11 mouse cellular contexts compared by ENCODE assay signal in the genomic region with DNA sequence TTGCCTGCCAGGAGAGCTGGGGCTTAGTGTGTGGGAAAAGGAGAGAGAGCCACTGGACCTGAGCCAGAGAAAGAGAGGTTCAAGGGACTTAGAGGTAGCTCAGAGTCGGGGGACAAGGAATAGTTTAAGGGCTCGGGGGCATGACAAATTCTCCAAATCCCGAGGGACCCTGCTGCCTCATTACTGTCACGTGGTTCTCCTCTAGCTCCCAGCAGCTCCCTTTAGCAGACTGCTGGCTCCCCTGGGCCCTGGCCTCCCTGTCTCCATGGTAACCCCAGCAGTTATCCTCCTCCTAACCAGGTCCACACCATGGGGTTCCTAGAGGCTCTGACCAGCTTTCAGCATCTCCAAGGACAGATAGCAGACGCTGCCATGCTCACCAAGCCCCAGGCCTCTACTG. TPM values are rescaled to one million over a fixed set of nuclear protein-coding genes. Genes with fewer than 3 reads are reported as not detected.
A peak's percentile ranks its signal among the peaks of the same experiment; 100 is the strongest.
DNase-seq lines count a peak whose midpoint lies in the region; ATAC-seq lines count a peak whose summit lies in the region.
"Had no signal": no experiment of that assay in that cellular context is flagged by ENCODE, and none has a peak within 500 bp of the region (broad histone marks: within the 10 kb centered on the region; RNA-seq: fewer than 3 reads in every experiment).

No protein-coding gene starts in this region.

- H3K27me3 ChIP-seq in forebrain, embryonic 15.5 days, result 0 out of 2 replicates have a peak, but pooled peaks cover 6% of the 10 kb centered on the region
- H3K27me3 ChIP-seq in midbrain, embryonic 13.5 days, result peaks cover 27% of the 10 kb centered on the region

- H3K4me3 ChIP-seq in forebrain, embryonic 15.5 days, result peak overlapping the region; percentile 86
- peak overlapping the region; percentile 89 for H3K4me3 ChIP-seq in midbrain, embryonic 13.5 days (replicated peaks)
- H3K4me3 ChIP-seq: limb, embryonic 12.5 days had no signal

- H3K9ac ChIP-seq in forebrain, embryonic 15.5 days (replicated peaks), result peak overlapping the region; percentile 94
- peak overlapping the region; percentile 95 for H3K9ac ChIP-seq in midbrain, embryonic 13.5 days (replicated peaks)
- H3K9ac ChIP-seq: limb, embryonic 12.5 days had no signal

- no peaks in the 10 kb centered on the region for H3K9me3 ChIP-seq in forebrain, embryonic 15.5 days
- H3K9me3 ChIP-seq in midbrain, embryonic 13.5 days, result no peaks in the 10 kb centered on the region
- H3K9me3 ChIP-seq: limb, embryonic 12.5 days had no signal

- H3K27ac ChIP-seq in forebrain, embryonic 15.5 days (replicated peaks), result peak overlapping the region; percentile 95
- peak overlapping the region; percentile 97 for H3K27ac ChIP-seq in midbrain, embryonic 13.5 days
- H3K27ac ChIP-seq: limb, embryonic 12.5 days had no signal

- peaks cover 66% of the 10 kb centered on the region for H3K4me1 ChIP-seq in forebrain, embryonic 15.5 days
- peaks cover 75% of the 10 kb centered on the region for H3K4me1 ChIP-seq in midbrain, embryonic 13.5 days (replicated peaks)

- DNase-seq in cerebellum, adult 11 months, result peak; percentile 55
- DNase-seq in cerebellum, adult 8-10 months, result no peak
- DNase-seq in brain, adult 2 months (ENCODE audit: low read depth, low spot score), result peak; percentile 77
- DNase-seq in frontal cortex, postnatal 14 days (ENCODE audit: low spot score in 2 of 2), result no peak
- no peak for DNase-seq in ovary, adult 18-20 months (ENCODE audit: low spot score)
- DNase-seq in urinary bladder, postnatal 25 days (ENCODE audit: low spot score), result no peak
- DNase-seq: kidney, adult 8-10 months; spleen, adult 18-20 months had no signal

- ATAC-seq in forebrain, embryonic 15.5 days (replicated peaks), result no peak
- no peak for ATAC-seq in midbrain, embryonic 13.5 days

- H3K36me3 ChIP-seq in forebrain, embryonic 15.5 days, result peaks cover 21% of the 10 kb centered on the region
- H3K36me3 ChIP-seq in midbrain, embryonic 13.5 days, result peaks cover 23% of the 10 kb centered on the region
- H3K36me3 ChIP-seq: limb, embryonic 12.5 days had no signal

- under 1% methylated on average over 5 of the region's 5 CpGs for WGBS in forebrain, embryonic 15.5 days
- 2% methylated on average over 5 of the region's 5 CpGs for WGBS in midbrain, embryonic 13.5 days

- peak overlapping the region; percentile 69 for H3K4me2 ChIP-seq in forebrain, embryonic 15.5 days (replicated peaks)
- peak overlapping the region; percentile 96 for H3K4me2 ChIP-seq in midbrain, embryonic 13.5 days (replicated peaks)
- H3K4me2 ChIP-seq: limb, embryonic 12.5 days had no signal

RNA-seq across cellular contexts. Expression of gene Rundc3a, which starts 2.0 kb away (rescaled TPM):
- 149 and 150 TPM in 2 replicates for polyA plus RNA-seq in forebrain, embryonic 15.5 days (2015; fragmentation: Nextera tagmentation; extraction: Ambion mirVana)
- polyA plus RNA-seq in midbrain, embryonic 13.5 days (2015; fragmentation: Nextera tagmentation; extraction: Ambion mirVana), result 131 and 153 TPM in 2 replicates

RNA-seq across cellular contexts. Expression of gene Slc25a39, which starts 12.5 kb away (rescaled TPM):
- 144 TPM in 2 replicates for polyA plus RNA-seq in forebrain, embryonic 15.5 days (2015; fragmentation: Nextera tagmentation; extraction: Ambion mirVana)
- polyA plus RNA-seq in midbrain, embryonic 13.5 days (2015; fragmentation: Nextera tagmentation; extraction: Ambion mirVana), result 141 and 154 TPM in 2 replicates

RNA-seq across cellular contexts. Expression of gene Slc4a1, which starts 29.2 kb away (rescaled TPM):
- polyA plus RNA-seq in forebrain, embryonic 15.5 days (2015; fragmentation: Nextera tagmentation; extraction: Ambion mirVana), result 1.9 and 2.6 TPM in 2 replicates
- polyA plus RNA-seq in midbrain, embryonic 13.5 days (2015; fragmentation: Nextera tagmentation; extraction: Ambion mirVana), result 4.3 and 4.8 TPM in 2 replicates

RNA-seq across cellular contexts. Expression of gene Grn, which starts 34.9 kb away (rescaled TPM):
- polyA plus RNA-seq in forebrain, embryonic 15.5 days (2015; fragmentation: Nextera tagmentation; extraction: Ambion mirVana), result 61.8 and 62.0 TPM in 2 replicates
- 57.4 and 61.8 TPM in 2 replicates for polyA plus RNA-seq in midbrain, embryonic 13.5 days (2015; fragmentation: Nextera tagmentation; extraction: Ambion mirVana)

RNA-seq across cellular contexts. Expression of gene Fam171a2, which starts 52.2 kb away (rescaled TPM):
- 22.5 and 24.3 TPM in 2 replicates for polyA plus RNA-seq in forebrain, embryonic 15.5 days (2015; fragmentation: Nextera tagmentation; extraction: Ambion mirVana)
- polyA plus RNA-seq in midbrain, embryonic 13.5 days (2015; fragmentation: Nextera tagmentation; extraction: Ambion mirVana), result 10.9 and 18.4 TPM in 2 replicates

Comparison
In these comparisons a context has a peak if more than half of its experiments do, and no peak if none do; other contexts are left out.
1. DNase-seq: peak in cerebellum, adult 11 months (single experiment) and brain, adult 2 months (single experiment); none in cerebellum, adult 8-10 months (single experiment), frontal cortex, postnatal 14 days (0 of 2), ovary, adult 18-20 months (single experiment) and urinary bladder, postnatal 25 days (single experiment).